Mouse (Mus musculus): ENCODE measurements around the gene Mus81. TPM values are rescaled to one million over a fixed set of nuclear protein-coding genes. Genes with fewer than 3 reads are reported as not detected.
"Not testable (repeated sequence)": the region's sequence is repeated elsewhere in the genome, so short reads cannot be mapped to it uniquely, and the experiment has no call there.

Mus81 gene
- polyA plus RNA-seq, 2 experiments = 11.4 to 13.8 TPM

- Histone ChIP-seq H3K4me1 (replicated peaks; ENCODE audit: control insufficient read depth in 2 of 2, insufficient read depth in 2 of 2, low read length in 1 of 2) (no peaks in the 10 kb centered on the region), H3K36me3 (replicated peaks; ENCODE audit: control insufficient read depth, insufficient read depth, low read depth) (peaks cover 18% of the 10 kb centered on the region), H3K9ac (replicated peaks) (no peak overlapping the region), H3K4me3 (ENCODE audit: insufficient read depth in 1 of 2, low read depth in 2 of 2, low read length in 2 of 2) (no peak overlapping the region), H3K4me2 (ENCODE audit: low read depth) (no peak overlapping the region), H3K27ac (no peak overlapping the region), H3K9me3 (ENCODE audit: control insufficient read depth, low read length) (no peaks in the 10 kb centered on the region), H3K27me3 (ENCODE audit: control insufficient read depth, insufficient read depth, low read length) (no peaks in the 10 kb centered on the region)
- DNase-seq (ENCODE audit: low read depth in 3 of 3, low spot score in 3 of 3) (no peak), ATAC-seq (ENCODE audit: insufficient read depth) (no peak)
- TF ChIP-seq CTCF (IDR thresholded peaks at IDR 0.05; ENCODE audit: low read depth) (no peak), EP300 (IDR thresholded peaks at IDR 0.05; ENCODE audit: low read depth) (no peak)
- whole genome bisulfite sequencing (ENCODE audit: insufficient replicate concordance) = 62% methylated on average over 2 of the region's 2 CpGs
These were observed 12.2 kb upstream of the Mus81 start for GRCm38 (mm10) chr19:5500330-5500875.

- no peak for DNase-seq (ENCODE audit: low read depth in 3 of 3, low spot score in 3 of 3)
- Histone ChIP-seq H3K9ac (replicated peaks) (no peak overlapping the region), H3K4me1 (replicated peaks; ENCODE audit: control insufficient read depth in 2 of 2, insufficient read depth in 2 of 2, low read length in 1 of 2) (peaks cover 3 to 4% of the 10 kb centered on the region in 2 experiments; a peak in 3 of 4 replicates), H3K36me3 (replicated peaks; ENCODE audit: control insufficient read depth, insufficient read depth, low read depth) (peaks cover 50% of the 10 kb centered on the region), H3K4me3 (ENCODE audit: insufficient read depth in 1 of 2, low read depth in 2 of 2, low read length in 2 of 2) (no peak overlapping the region), H3K27me3 (ENCODE audit: control insufficient read depth, insufficient read depth, low read length) (no peaks in the 10 kb centered on the region), H3K27ac (no peak overlapping the region), H3K4me2 (ENCODE audit: low read depth) (no peak overlapping the region), H3K9me3 (ENCODE audit: control insufficient read depth, low read length) (no peaks in the 10 kb centered on the region)
- TF ChIP-seq EP300 (IDR thresholded peaks at IDR 0.05; ENCODE audit: low read depth) (no peak), CTCF (IDR thresholded peaks at IDR 0.05; ENCODE audit: low read depth) (no peak)
- no peak for ATAC-seq (ENCODE audit: insufficient read depth)
- WGBS (ENCODE audit: insufficient replicate concordance) = 92% methylated on average over 16 of the region's 16 CpGs
These were observed 7.8 kb upstream of the Mus81 start for GRCm38 (mm10) chr19:5496052-5496370.

- H3K4me1 ChIP-seq (replicated peaks; ENCODE audit: control insufficient read depth in 2 of 2, insufficient read depth in 2 of 2, low read length in 1 of 2) = peaks cover 3 to 4% of the 10 kb centered on the region in 2 experiments; a peak in 3 of 4 replicates
- H3K9me3 ChIP-seq (ENCODE audit: control insufficient read depth, low read length) = no peaks in the 10 kb centered on the region
- ATAC-seq (ENCODE audit: insufficient read depth) (no peak), DNase-seq (ENCODE audit: low read depth in 3 of 3, low spot score in 3 of 3) (no peak)
- no peak overlapping the region for H3K4me2 ChIP-seq (ENCODE audit: low read depth)
- H3K27me3 ChIP-seq (ENCODE audit: control insufficient read depth, insufficient read depth, low read length) = no peaks in the 10 kb centered on the region
- no peak overlapping the region for H3K9ac ChIP-seq (replicated peaks)
- no peak overlapping the region for H3K4me3 ChIP-seq (ENCODE audit: insufficient read depth in 1 of 2, low read depth in 2 of 2, low read length in 2 of 2)
- 77% methylated on average over 12 of the region's 12 CpGs for WGBS (ENCODE audit: insufficient replicate concordance)
- no peak overlapping the region for H3K27ac ChIP-seq
- H3K36me3 ChIP-seq (replicated peaks; ENCODE audit: control insufficient read depth, insufficient read depth, low read depth) = peaks cover 50% of the 10 kb centered on the region
- TF ChIP-seq EP300 (IDR thresholded peaks at IDR 0.05; ENCODE audit: low read depth) (no peak), CTCF (IDR thresholded peaks at IDR 0.05; ENCODE audit: low read depth) (no peak)
These were observed 7.3 kb upstream of the Mus81 start for GRCm38 (mm10) chr19:5495353-5496051.

DNA sequence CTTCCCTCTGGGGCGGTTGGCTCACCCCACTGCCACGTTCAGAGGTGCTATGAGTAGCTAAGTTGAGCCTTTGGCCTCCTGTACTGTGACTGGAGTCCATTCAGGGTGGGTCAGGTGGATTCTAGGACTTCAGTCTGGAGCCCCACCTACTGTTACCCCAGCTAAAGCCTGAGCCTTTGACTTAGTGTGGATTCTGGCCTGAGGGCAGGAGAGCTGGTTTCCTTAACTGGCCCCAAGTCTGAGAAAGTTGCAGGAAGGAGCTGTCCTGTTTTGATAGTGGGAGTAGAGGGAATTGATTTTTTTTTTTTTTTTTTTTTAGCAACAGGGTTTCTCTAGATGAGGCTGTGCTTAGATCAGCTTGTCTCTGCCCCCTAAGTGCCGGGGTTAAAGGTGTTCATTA lies 6.1 kb upstream of the Mus81 start:
- no peak for TF ChIP-seq EP300 (IDR thresholded peaks at IDR 0.05; ENCODE audit: low read depth)
- no peak for TF ChIP-seq CTCF (IDR thresholded peaks at IDR 0.05; ENCODE audit: low read depth)
- H3K4me3 ChIP-seq (ENCODE audit: insufficient read depth in 1 of 2, low read depth in 2 of 2, low read length in 2 of 2) = no peak overlapping the region
- H3K36me3 ChIP-seq (replicated peaks; ENCODE audit: control insufficient read depth, insufficient read depth, low read depth) = peaks cover 50% of the 10 kb centered on the region
- H3K27me3 ChIP-seq (ENCODE audit: control insufficient read depth, insufficient read depth, low read length) = no peaks in the 10 kb centered on the region
- no peaks in the 10 kb centered on the region for H3K9me3 ChIP-seq (ENCODE audit: control insufficient read depth, low read length)
- H3K27ac ChIP-seq = no peak overlapping the region
- peaks cover 7 to 9% of the 10 kb centered on the region in 2 experiments for H3K4me1 ChIP-seq (replicated peaks; ENCODE audit: control insufficient read depth in 2 of 2, insufficient read depth in 2 of 2, low read length in 1 of 2)
- DNase-seq (ENCODE audit: low read depth in 3 of 3, low spot score in 3 of 3) = no peak
- no peak for ATAC-seq (ENCODE audit: insufficient read depth)
- H3K4me2 ChIP-seq (ENCODE audit: low read depth) = no peak overlapping the region
- no peak overlapping the region for H3K9ac ChIP-seq (replicated peaks)
- 81% methylated on average over 3 of the region's 3 CpGs for WGBS (ENCODE audit: insufficient replicate concordance)

DNA sequence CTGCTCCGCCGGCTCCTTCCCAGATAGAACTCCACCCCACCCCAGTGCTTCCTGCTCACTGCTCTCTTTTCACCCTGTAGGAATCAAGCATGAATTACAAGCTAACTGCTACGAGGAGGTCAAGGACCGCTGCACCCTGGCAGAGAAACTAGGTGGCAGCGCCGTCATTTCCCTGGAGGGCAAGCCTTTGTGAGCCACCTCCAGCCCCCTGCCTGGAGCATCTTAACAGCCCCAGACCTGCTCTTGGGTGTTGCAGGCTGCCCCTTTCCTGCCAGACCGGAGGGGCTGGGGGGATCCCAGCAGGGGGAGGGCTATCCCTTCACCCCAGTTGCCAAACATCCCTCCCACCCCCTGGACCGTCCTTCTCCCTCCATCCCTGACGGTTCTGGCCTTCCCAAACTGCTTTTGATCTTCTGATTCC lies 5.1 kb upstream of the Mus81 start:
- 0 out of 2 replicates have a peak, but pooled peaks have one; percentile 12 for TF ChIP-seq CTCF (IDR thresholded peaks at IDR 0.05; ENCODE audit: low read depth)
- not testable (repeated sequence) for H3K9ac ChIP-seq (replicated peaks); H3K9me3 ChIP-seq (ENCODE audit: control insufficient read depth, low read length); ATAC-seq (ENCODE audit: insufficient read depth); H3K27ac ChIP-seq; H3K4me3 ChIP-seq (ENCODE audit: insufficient read depth in 1 of 2, low read depth in 2 of 2, low read length in 2 of 2); H3K27me3 ChIP-seq (ENCODE audit: control insufficient read depth, insufficient read depth, low read length); H3K4me2 ChIP-seq (ENCODE audit: low read depth); DNase-seq (ENCODE audit: low read depth in 3 of 3, low spot score in 3 of 3)
- 81% methylated on average over 9 of the region's 9 CpGs for WGBS (ENCODE audit: insufficient replicate concordance)
- Histone ChIP-seq H3K36me3 (replicated peaks; ENCODE audit: control insufficient read depth, insufficient read depth, low read depth) (peaks cover 50% of the 10 kb centered on the region), H3K4me1 (replicated peaks; ENCODE audit: control insufficient read depth in 2 of 2, insufficient read depth in 2 of 2, low read length in 1 of 2) (peaks cover 11 to 16% of the 10 kb centered on the region in 2 experiments)

All from liver, embryonic 14.5 days (tissue).